Mouse (Mus musculus) cortical plate, adult 2 months (tissue): Measurements from ENCODE around the gene Etv6.

ENCODE experiments used
- CTCF ChIP-seq: fragments of 200-500 bp; IDR thresholded peaks from 2 replicates; pipeline ENCODE4 v1.5.1; 2011; ENCODE audit warnings: mild to moderate bottlenecking, control low read depth, low read length; ENCODE audit not compliant: insufficient read depth; ENCODE audit errors: extremely low read depth
- POLR2A ChIP-seq: fragments of 200-500 bp; IDR thresholded peaks from 2 replicates; pipeline ENCODE4 v1.6.1; 2011; ENCODE audit warnings: mild to moderate bottlenecking, low read length, control low read depth; ENCODE audit not compliant: insufficient read depth; ENCODE audit errors: extremely low read depth

DNA sequence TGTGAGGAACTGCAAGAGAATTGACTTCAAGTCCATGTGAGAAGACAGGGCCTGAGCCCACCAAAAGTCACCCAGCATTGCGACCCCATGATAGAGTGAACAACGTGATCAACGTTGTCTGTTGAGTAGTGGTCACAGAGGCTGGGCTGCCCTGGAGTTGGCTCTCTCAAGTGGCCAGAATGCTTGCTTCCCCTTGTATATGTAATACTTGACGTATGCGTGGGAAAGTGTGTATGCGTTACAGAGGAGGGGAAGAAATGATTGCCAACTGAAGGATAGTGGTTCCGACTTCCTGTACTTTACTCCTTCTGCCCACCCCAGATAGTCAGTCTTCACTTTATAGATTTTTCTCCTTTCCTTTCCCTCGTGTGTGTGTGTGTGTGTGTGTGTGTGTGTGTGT lies 59.1 kb downstream of the Etv6 start:
- no peak for TF ChIP-seq CTCF
- TF ChIP-seq POLR2A, result no peak
